Mouse (Mus musculus) colon, adult 2 months (tissue): Measurements from ENCODE around the gene Serpinb9c. TPM values are rescaled to one million over a fixed set of nuclear protein-coding genes. Genes with fewer than 3 reads are reported as not detected.

Experiments used
- polyA plus RNA-seq: library from polyadenylated mRNA; depleted of rRNA; stranded (reverse); fragments of >200 nt; gene quantifications from 2 replicates; pipeline ENCODE4 v1.2.3, GENCODE M21; 2012; rRNA removed

Gene Serpinb9c
- polyA plus RNA-seq = not detected in 2 replicates

DNA sequence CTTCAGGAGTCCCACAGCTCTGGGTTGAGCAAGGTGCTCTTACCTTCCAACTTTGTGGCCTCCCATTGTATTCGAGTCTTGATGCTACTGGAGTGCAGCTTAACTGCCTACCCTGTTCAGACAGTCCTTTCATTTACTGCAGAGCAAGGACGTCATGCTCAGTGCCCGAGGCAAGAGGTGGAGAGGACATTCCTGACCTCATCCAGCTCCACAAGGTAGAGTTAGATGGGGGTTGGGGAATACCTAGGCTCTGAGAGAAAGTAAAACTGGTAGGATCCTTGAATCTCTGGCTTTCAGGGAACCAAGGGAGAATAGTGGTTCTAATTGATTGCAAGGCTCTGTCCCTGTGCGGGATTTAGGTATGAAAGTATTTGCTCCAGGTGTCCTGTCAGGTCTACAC is at the start of gene Serpinb9c:
Gene Serpinb9c (minus strand): TSS at position 101 of the 400 bp plus-strand sequence.

GRCm38 (mm10) chr13:33192659-33193058 is 33.1 kb upstream of the Serpinb9c start, which contains the start of gene Serpinb9d:
TSS of gene Serpinb9d (plus strand) at chr13:33192959.

Other genes with a start within 250 kb of the Serpinb9c start
- gene Serpinb6b, start 194.5 kb downstream of the Serpinb9c start, polyA plus RNA-seq = 0.78 and 0.90 TPM in 2 replicates
- 0.93 and 1.2 TPM in 2 replicates for gene Serpinb9, start 156.5 kb downstream of the Serpinb9c start, polyA plus RNA-seq
- not detected in 2 replicates for gene Serpinb9b, start 132.3 kb downstream of the Serpinb9c start, polyA plus RNA-seq
- not detected in 2 replicates for gene Serpinb1b, start 81.2 kb downstream of the Serpinb9c start, polyA plus RNA-seq
- gene Serpinb9d, start 33.2 kb upstream of the Serpinb9c start, polyA plus RNA-seq = not detected in 2 replicates
- not detected in 2 replicates for gene Serpinb9e, start 89.9 kb upstream of the Serpinb9c start, polyA plus RNA-seq
- not detected in 2 replicates for gene Serpinb9f, start 164.3 kb upstream of the Serpinb9c start, polyA plus RNA-seq
- gene Gm11397, start 236.0 kb upstream of the Serpinb9c start, polyA plus RNA-seq = not detected in 2 replicates